Mouse (Mus musculus) neural tube, embryonic 14.5 days (tissue): ENCODE measurements at regions not wholly inside any gene's neighbourhood (a gene's known extent, or its start where the extent isn't known, plus 50 kb on each side); places are given as distances from the start of the nearest gene placed in this dataset.

Experiments used
- ATAC-seq: fragments of 200-750 bp; cut with Nextera tagmentation; 2 replicates; pipeline ENCODE4 v1.8.0; 2017; ENCODE audit warnings: low read depth, mild to moderate bottlenecking, moderate TSS enrichment, moderate library complexity
- H3K27ac ChIP-seq: fragments of 300-500 bp; sonication (generic); 2 replicates; pipeline ENCODE4 v1.5.1; 2014; ENCODE audit warnings: low read depth, mild to moderate bottlenecking, control low read depth, low read length, moderate library complexity, mixed read lengths
- H3K27me3 ChIP-seq: fragments of 300-500 bp; sonication (generic); 2 replicates; pipeline ENCODE4 v1.6.1; 2014; ENCODE audit warnings: low read length; ENCODE audit not compliant: control insufficient read depth, insufficient read depth
- H3K36me3 ChIP-seq: fragments of 300-500 bp; sonication (generic); 2 replicates; pipeline ENCODE4 v1.6.1; 2014; ENCODE audit warnings: low read length, mixed read lengths; ENCODE audit not compliant: control insufficient read depth, insufficient read depth
- H3K4me1 ChIP-seq: fragments of 300-500 bp; sonication (generic); 2 replicates; pipeline ENCODE4 v1.6.1; 2014; ENCODE audit warnings: low read length; ENCODE audit not compliant: control insufficient read depth, insufficient read depth
- H3K4me2 ChIP-seq: fragments of 300-500 bp; sonication (generic); 2 replicates; pipeline ENCODE4 v1.6.1; 2014; ENCODE audit warnings: mild to moderate bottlenecking, low read depth, low read length, control low read depth
- H3K4me3 ChIP-seq: fragments of 300-500 bp; sonication (generic); 2 replicates; pipeline ENCODE4 v1.5.1; 2014; ENCODE audit warnings: low read depth, low read length, control low read depth, mixed read lengths
- H3K9ac ChIP-seq: fragments of 300-500 bp; sonication (generic); replicated peaks from 2 replicates; pipeline ENCODE4 v1.6.1; 2014; ENCODE audit warnings: low read depth, mild to moderate bottlenecking, control low read depth, low read length, mixed read lengths
- H3K9me3 ChIP-seq: fragments of 300-500 bp; sonication (generic); 2 replicates; pipeline ENCODE4 v1.6.1; 2016; ENCODE audit warnings: low read length; ENCODE audit not compliant: control insufficient read depth
- WGBS: fragments of 180-500 bp; shearing (Covaris S2); extraction: QIAGEN DNeasy Blood & Tissue Kit; methylation state at CpG from one replicate; pipeline ENCODE4 v1.1.7; 2014; 5-methylcytosine and 5-hydroxymethylcytosine counted together

GRCm38 (mm10) chr14:91776126-91776525 lies 2114.4 kb downstream of the Pcdh9 start:
- H3K36me3 ChIP-seq, result no peaks in the 10 kb centered on the region
- 51% methylated on average over 2 of the region's 2 CpGs for WGBS
- ATAC-seq, result peak; percentile 41; the same call in 1 of the 2 replicates

More at GRCm38 (mm10) chr14:91776126-91776525, 2114.4 kb downstream of the Pcdh9 start:
- Histone ChIP-seq H3K27ac (no peak overlapping the region), H3K9me3 (no peaks in the 10 kb centered on the region), H3K9ac (no peak overlapping the region), H3K27me3 (no peaks in the 10 kb centered on the region), H3K4me3 (no peak overlapping the region), H3K4me1 (no peaks in the 10 kb centered on the region), H3K4me2 (no peak overlapping the region)
